Mouse (Mus musculus) brain, embryonic 14.5 days (tissue): ENCODE measurements around the gene Dgki.

Source experiments
- CTCF ChIP-seq: fragments of 200-500 bp; IDR thresholded peaks from 2 replicates; pipeline ENCODE4 v1.5.1; 2012; ENCODE audit warnings: inconsistent platforms, mild to moderate bottlenecking, moderate library complexity, borderline replicate concordance; ENCODE audit not compliant: insufficient read depth, insufficient read length; ENCODE audit errors: extremely low read depth
- POLR2A ChIP-seq: fragments of 200-500 bp; IDR thresholded peaks from 2 replicates; pipeline ENCODE4 v1.6.1; 2012; ENCODE audit warnings: mild to moderate bottlenecking, inconsistent platforms, borderline replicate concordance; ENCODE audit not compliant: poor library complexity, insufficient read depth, insufficient read length, severe bottlenecking; ENCODE audit errors: extremely low read depth

GRCm38 (mm10) chr6:37236893-37237292 lies 63.1 kb downstream of the Dgki start:
- no peak for TF ChIP-seq CTCF
- TF ChIP-seq POLR2A, result no peak
